Mouse (Mus musculus) MEL (cell line): Measurements from ENCODE around the gene Fgfr2. TPM values are rescaled to one million over a fixed set of nuclear protein-coding genes. Genes with fewer than 3 reads are reported as not detected.

Source experiments
- DNase-seq: peaks from one replicate; pipeline ENCODE4 v3.0.0; 2011; ENCODE audit warnings: low read depth, low spot score
- H3K27ac ChIP-seq: 2 replicates; pipeline ENCODE4 v1.5.1; 2012; ENCODE audit warnings: low read depth, mild to moderate bottlenecking, control low read depth, low read length, moderate library complexity; ENCODE audit not compliant: control insufficient read depth
- H3K27me3 ChIP-seq, 2 experiments: fragments of 150-350 bp in 1 of 2; sonication (generic) in 1 of 2; 2 replicates each; pipeline ENCODE4 v1.6.1; 2012; ENCODE audit warnings: low read length in 2 of 2, mild to moderate bottlenecking in 2 of 2, improper control_type of control experiment in 1 of 2, moderate library complexity in 1 of 2; ENCODE audit not compliant: insufficient read depth in 2 of 2, control insufficient read depth in 1 of 2
- H3K36me3 ChIP-seq, 2 experiments: 2 replicates each; pipeline ENCODE4 v1.6.1; 2012 to 2014; ENCODE audit warnings: low read length in 2 of 2, improper control_type of control experiment in 1 of 2, inconsistent platforms in 1 of 2, mild to moderate bottlenecking in 1 of 2; ENCODE audit not compliant: insufficient read depth in 2 of 2, control insufficient read depth in 1 of 2
- H3K4me1 ChIP-seq, 2 experiments: fragments of 150-350 bp in 1 of 2; sonication (generic) in 1 of 2; 2 replicates each; pipeline ENCODE4 v1.6.1; 2012; ENCODE audit warnings: low read length in 2 of 2, improper control_type of control experiment in 1 of 2, mild to moderate bottlenecking in 1 of 2; ENCODE audit not compliant: insufficient read depth in 2 of 2, control insufficient read depth in 1 of 2
- H3K4me3 ChIP-seq, 2 experiments: fragments of 150-350 bp in 1 of 2; sonication (generic) in 1 of 2; 2 replicates each; pipeline ENCODE4 v1.5.1; 2012; ENCODE audit warnings: low read depth in 2 of 2, low read length in 2 of 2, mild to moderate bottlenecking in 2 of 2, moderate library complexity in 2 of 2, control low read depth in 1 of 2, improper control_type of control experiment in 1 of 2; ENCODE audit not compliant: control insufficient read depth in 1 of 2, insufficient read depth in 1 of 2
- H3K79me2 ChIP-seq: 2 replicates; pipeline ENCODE4 v1.6.1; 2012; ENCODE audit warnings: mild to moderate bottlenecking, low read length, moderate library complexity; ENCODE audit not compliant: control insufficient read depth, poor library complexity, insufficient read depth
- H3K9ac ChIP-seq: 2 replicates; pipeline ENCODE4 v1.6.1; 2012; ENCODE audit warnings: low read depth, mild to moderate bottlenecking, control low read depth, low read length, moderate library complexity; ENCODE audit not compliant: control insufficient read depth, poor library complexity, severe bottlenecking
- H3K9me3 ChIP-seq: fragments of 150-350 bp; sonication (generic); replicated peaks from 2 replicates; pipeline ENCODE4 v1.6.1; 2012; ENCODE audit warnings: mild to moderate bottlenecking, low read length, improper control_type of control experiment, moderate library complexity; ENCODE audit not compliant: insufficient read depth
- CHD1 ChIP-seq: IDR thresholded peaks from 2 replicates; pipeline ENCODE4 v1.6.1; 2012; ENCODE audit warnings: low read depth, mild to moderate bottlenecking, inconsistent platforms, low read length, improper control_type of control experiment
- E2F4 ChIP-seq: IDR thresholded peaks from 2 replicates; pipeline ENCODE4 v1.6.1; 2011; ENCODE audit warnings: low read depth, low read length, improper control_type of control experiment, borderline replicate concordance
- ELF1 ChIP-seq: IDR thresholded peaks from 2 replicates; pipeline ENCODE4 v1.6.1; 2014; ENCODE audit warnings: low read depth, mild to moderate bottlenecking, inconsistent platforms, low read length, improper control_type of control experiment, moderate library complexity
- ETS1 ChIP-seq: IDR thresholded peaks from 2 replicates; pipeline ENCODE4 v1.6.1; 2012; ENCODE audit warnings: low read depth, mild to moderate bottlenecking, inconsistent platforms, low read length, improper control_type of control experiment, moderate library complexity
- GABPA ChIP-seq: IDR thresholded peaks from 2 replicates; pipeline ENCODE4 v1.6.1; 2012; ENCODE audit warnings: low read depth, mild to moderate bottlenecking, inconsistent platforms, low read length, improper control_type of control experiment, moderate library complexity
- MAX ChIP-seq: IDR thresholded peaks from 2 replicates; pipeline ENCODE4 v1.6.1; 2011; ENCODE audit warnings: low read length, improper control_type of control experiment
- MEF2A ChIP-seq: IDR thresholded peaks from 2 replicates; pipeline ENCODE4 v1.6.1; 2014; ENCODE audit warnings: low read depth, mild to moderate bottlenecking, inconsistent platforms, low read length, improper control_type of control experiment; ENCODE audit not compliant: poor library complexity, insufficient replicate concordance, severe bottlenecking; ENCODE audit errors: extremely low read depth
- MXI1 ChIP-seq: IDR thresholded peaks from 2 replicates; pipeline ENCODE4 v1.6.1; 2011; ENCODE audit warnings: mild to moderate bottlenecking, low read depth, low read length, improper control_type of control experiment
- MYB ChIP-seq: IDR thresholded peaks from 2 replicates; pipeline ENCODE4 v1.6.1; 2011; ENCODE audit warnings: mild to moderate bottlenecking, low read depth, low read length, improper control_type of control experiment
- NELFE ChIP-seq: IDR thresholded peaks from 2 replicates; pipeline ENCODE4 v1.6.1; 2011; ENCODE audit warnings: low read depth, low read length, improper control_type of control experiment
- NRF1 ChIP-seq: IDR thresholded peaks from 2 replicates; pipeline ENCODE4 v1.6.1; 2014; ENCODE audit warnings: low read depth, mild to moderate bottlenecking, inconsistent platforms, low read length, improper control_type of control experiment, moderate library complexity; ENCODE audit not compliant: poor library complexity, insufficient read depth, severe bottlenecking
- POLR2A ChIP-seq, 2 experiments: IDR thresholded peaks; 2 replicates each; pipeline ENCODE4 v1.6.1; 2011 to 2012; ENCODE audit warnings: low read length in 2 of 2, mild to moderate bottlenecking in 2 of 2, control low read depth in 1 of 2, improper control_type of control experiment in 1 of 2, low read depth in 1 of 2, moderate library complexity in 1 of 2; ENCODE audit not compliant: control insufficient read depth in 1 of 2, insufficient read depth in 1 of 2, poor library complexity in 1 of 2
- POLR2AphosphoS2 ChIP-seq: IDR thresholded peaks from 2 replicates; pipeline ENCODE4 v1.6.1; 2011; ENCODE audit warnings: low read length, improper control_type of control experiment
- RAD21 ChIP-seq: IDR thresholded peaks from 2 replicates; pipeline ENCODE4 v1.6.1; 2011; ENCODE audit warnings: mild to moderate bottlenecking, low read depth, low read length, improper control_type of control experiment
- UBTF ChIP-seq: IDR thresholded peaks from 2 replicates; pipeline ENCODE4 v1.6.1; 2012; ENCODE audit warnings: low read depth, mild to moderate bottlenecking, inconsistent platforms, low read length, improper control_type of control experiment, moderate library complexity, borderline replicate concordance; ENCODE audit not compliant: insufficient read depth
- USF1 ChIP-seq: IDR thresholded peaks from 2 replicates; pipeline ENCODE4 v1.6.1; 2014; ENCODE audit warnings: low read depth, mild to moderate bottlenecking, inconsistent platforms, low read length, improper control_type of control experiment, moderate library complexity
- ZC3H11A ChIP-seq: IDR thresholded peaks from 2 replicates; pipeline ENCODE4 v1.6.1; 2012; ENCODE audit warnings: low read depth, mild to moderate bottlenecking, inconsistent platforms, low read length, improper control_type of control experiment
- ZNF384 ChIP-seq: IDR thresholded peaks from 2 replicates; pipeline ENCODE4 v1.6.1; 2012; ENCODE audit warnings: low read depth, mild to moderate bottlenecking, inconsistent platforms, low read length, improper control_type of control experiment
- polyA plus RNA-seq, 2 experiments: library from polyadenylated mRNA; stranded (reverse) in 1 of 2; unstranded in 1 of 2; fragments of >175 nt in 1 of 2; fragments of >200 nt in 1 of 2; gene quantifications; 2 replicates each; pipeline versions ENCODE4 v1.2.1 to v1.2.4; 2012; ENCODE audit warnings: low replicate concordance in 2 of 2, low read depth in 1 of 2; ENCODE audit not compliant: insufficient read length in 2 of 2, insufficient read depth in 1 of 2, missing spikeins in 1 of 2
- total RNA-seq: library from RNA; depleted of rRNA; stranded (reverse); fragments of 300-350 nt; gene quantifications from 2 replicates; pipeline ENCODE4 v1.2.3, GENCODE M21; 2012

Gene Fgfr2
- total and polyA plus RNA-seq, 3 experiments = not detected

DNA sequence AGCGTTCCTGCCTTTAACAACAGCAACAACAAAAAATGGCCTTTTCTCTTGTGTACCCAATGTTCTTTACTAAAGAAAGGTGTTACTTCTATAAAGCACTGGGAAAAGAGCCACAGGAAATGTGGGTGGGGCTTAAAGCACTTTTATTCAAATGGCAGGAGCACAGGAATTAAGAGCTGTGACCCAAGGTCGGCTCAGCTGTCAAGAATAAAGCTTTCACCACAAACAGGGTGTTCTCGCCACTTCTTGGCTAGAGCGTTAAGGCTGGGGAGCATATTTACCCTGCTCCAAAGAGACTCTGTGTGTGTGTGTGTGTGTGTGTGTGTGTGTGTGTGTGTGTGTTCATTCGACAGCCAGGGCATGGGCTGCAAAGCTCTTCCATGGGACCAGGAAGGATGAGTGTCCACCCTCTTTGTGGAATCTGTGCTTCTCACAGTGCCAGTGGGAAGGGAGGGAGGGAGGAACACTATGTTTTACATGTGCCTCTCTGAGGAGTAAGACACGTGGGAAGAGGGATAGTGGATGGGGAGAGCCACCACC lies 103.6 kb downstream of the Fgfr2 start:
- H3K9ac ChIP-seq = no peak overlapping the region
- TF ChIP-seq MAX (no peak), E2F4 (no peak), GABPA (no peak), ZC3H11A (no peak), USF1 (no peak), MEF2A (no peak), ELF1 (no peak), ZNF384 (no peak), MXI1 (no peak), NRF1 (no peak), UBTF (no peak), CHD1 (no peak), MYB (no peak)
- no peaks in the 10 kb centered on the region; a peak in 1 of 4 replicates for H3K36me3 ChIP-seq
- no peak overlapping the region for H3K27ac ChIP-seq
- no peaks in the 10 kb centered on the region for H3K27me3 ChIP-seq
- H3K79me2 ChIP-seq = peaks cover 4% of the 10 kb centered on the region
- H3K4me3 ChIP-seq = no peak overlapping the region
- H3K9me3 ChIP-seq = no peaks in the 10 kb centered on the region
- DNase-seq = no peak
- no peaks in the 10 kb centered on the region for H3K4me1 ChIP-seq

DNA sequence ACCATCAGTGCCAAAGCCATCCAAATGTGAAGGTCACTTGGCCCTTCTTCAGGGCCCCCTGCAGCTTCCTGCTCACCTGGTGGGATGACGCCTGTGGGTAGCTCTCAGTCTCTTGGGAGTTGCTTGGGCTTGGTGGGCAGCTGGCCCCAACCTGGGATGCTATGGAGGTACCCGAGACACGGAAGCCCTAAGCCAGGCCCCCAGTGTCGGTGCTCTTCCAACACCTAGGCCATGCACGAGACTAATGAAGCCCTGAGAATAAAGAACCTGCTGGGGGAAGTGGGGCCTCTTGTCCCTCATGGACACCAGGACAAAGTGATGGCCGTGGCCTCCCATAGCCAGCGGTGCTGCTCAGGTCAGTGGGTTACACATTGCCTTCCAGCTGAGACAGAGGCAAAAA lies 104.2 kb downstream of the Fgfr2 start:
- DNase-seq = no peak
- Histone ChIP-seq H3K36me3 (no peaks in the 10 kb centered on the region; a peak in 1 of 4 replicates), H3K9me3 (no peaks in the 10 kb centered on the region), H3K4me1 (no peaks in the 10 kb centered on the region), H3K9ac (no peak overlapping the region), H3K27me3 (no peaks in the 10 kb centered on the region), H3K4me3 (no peak overlapping the region), H3K27ac (no peak overlapping the region), H3K79me2 (peaks cover 4% of the 10 kb centered on the region)
- TF ChIP-seq POLR2AphosphoS2 = no peak
- no peak for TF ChIP-seq NELFE
- TF ChIP-seq ETS1 = no peak
- TF ChIP-seq RAD21 = no peak
- TF ChIP-seq POLR2A (IDR thresholded peaks at IDR 0.05; ENCODE audit: control insufficient read depth in 1 of 2, insufficient read depth in 1 of 2, low read depth in 1 of 2, low read length in 2 of 2, poor library complexity in 1 of 2) = no peak
- no peak for TF ChIP-seq MYB
- no peak for TF ChIP-seq ZC3H11A
- no peak for TF ChIP-seq MAX
